Mouse (Mus musculus): ENCODE data around the gene Trpt1. TPM values are rescaled to one million over a fixed set of nuclear protein-coding genes. Genes with fewer than 3 reads are reported as not detected.

Gene Trpt1
- polyA plus RNA-seq, 1 experiment from 2014 or later = 20.7 TPM

DNA sequence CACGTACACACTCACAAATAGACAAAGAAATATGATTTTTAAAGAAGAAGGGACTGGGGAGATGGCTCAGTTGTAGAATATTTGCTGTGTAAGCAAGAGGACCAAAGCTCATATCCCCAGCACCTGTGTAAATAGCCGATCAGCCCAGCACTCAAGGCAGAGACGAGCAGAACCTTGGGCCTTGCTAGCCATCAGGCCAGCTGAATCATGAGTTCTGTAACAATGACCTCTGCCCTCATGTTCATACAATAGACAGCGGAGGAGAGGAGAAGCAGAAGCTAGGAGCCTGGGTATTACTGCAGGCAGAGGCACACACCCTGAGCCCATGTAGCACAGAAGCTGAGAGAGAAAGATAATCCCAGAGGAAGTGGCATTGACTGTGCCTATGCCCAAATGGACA lies 16.5 kb downstream of the Trpt1 start:
- DNase-seq (ENCODE audit: low read depth, low spot score) (no peak), ATAC-seq (no peak)
- no peaks in the 10 kb centered on the region for H3K27me3 ChIP-seq
- in situ Hi-C loops (cut with MboI; ENCODE audit: low pct_unique_long_range_greater_than_20kb) = loop anchor here (25.0 kb wide), 1 partner anchor 525 kb away; no protein-coding TSS in a partner anchor
- ChIA-PET POLR2A (interaction anchor here (0.6 kb wide), 1 partner anchor 36 kb away, joined by 3 read pairs; the partner anchor contains the start of gene Plcb3), CTCF (interaction anchor here (0.7 to 1.7 kb wide), 3 partner anchors 17 to 24 kb away, joined by 3 to 4 read pairs (median 4); partner anchors contain the start of genes Nudt22 and Trpt1)
- no peak for TF ChIP-seq CTCF (IDR thresholded peaks at IDR 0.05)

GRCm38 (mm10) chr19:7013984-7014383 lies 18.1 kb downstream of the Trpt1 start:
- CTCF ChIA-PET = interaction anchor here (0.6 to 1.7 kb wide), 2 partner anchors 18 to 53 kb away, joined by 3 to 4 read pairs; partner anchors contain the start of genes Nudt22 and Trpt1
- no peak for DNase-seq (ENCODE audit: low read depth, low spot score)
- TF ChIP-seq CTCF (IDR thresholded peaks at IDR 0.05) = no peak
- POLR2A ChIA-PET = no interaction called here
- no peak for ATAC-seq
- in situ Hi-C loops (cut with MboI; ENCODE audit: low pct_unique_long_range_greater_than_20kb) = loop anchor here (25.0 kb wide), 1 partner anchor 527 kb away; no protein-coding TSS in a partner anchor
- H3K27me3 ChIP-seq = no peaks in the 10 kb centered on the region

DNA sequence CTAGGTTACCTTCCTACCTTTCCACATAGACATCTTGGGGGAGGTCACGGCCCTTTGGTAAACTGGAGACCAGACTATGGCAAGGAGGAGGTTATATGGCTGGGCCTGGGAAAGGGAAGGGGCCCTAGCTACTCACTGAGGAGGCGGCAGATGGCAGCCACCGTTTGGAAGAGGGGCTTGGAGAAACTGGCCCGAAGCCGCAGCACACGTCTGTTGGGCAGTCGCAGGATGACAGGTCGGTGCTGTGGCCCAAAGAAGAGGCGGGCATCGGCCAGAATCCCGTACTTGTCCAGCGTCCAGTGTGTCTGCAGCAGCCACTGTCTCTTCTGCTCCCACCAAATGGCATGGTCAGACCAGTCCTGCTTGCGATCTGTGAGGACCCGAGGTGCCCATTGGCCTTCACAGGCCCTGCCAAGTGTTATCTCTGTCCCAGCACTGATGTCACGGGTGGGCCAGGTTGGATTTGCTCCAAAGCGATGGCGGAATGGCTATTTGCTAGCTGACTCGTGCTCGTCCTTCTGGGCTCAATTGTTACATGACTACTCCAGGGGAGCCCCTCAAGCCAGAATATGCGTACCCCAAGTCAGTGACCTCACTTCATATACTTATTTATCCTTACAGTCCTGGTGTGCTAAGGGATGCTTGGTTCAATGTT lies 18.7 kb downstream of the Trpt1 start:
- H3K27me3 ChIP-seq = no peaks in the 10 kb centered on the region
- DNase-seq (ENCODE audit: low read depth, low spot score) (no peak), ATAC-seq (no peak)
- POLR2A ChIA-PET = no interaction called here
- TF ChIP-seq CTCF (IDR thresholded peaks at IDR 0.05) = no peak
- CTCF ChIA-PET = interaction anchor here (0.6 kb wide), 1 partner anchor 53 kb away, joined by 3 read pairs; no protein-coding TSS in a partner anchor
- in situ Hi-C loops (cut with MboI; ENCODE audit: low pct_unique_long_range_greater_than_20kb) = loop anchor here (25.0 kb wide), 1 partner anchor 527 kb away; no protein-coding TSS in a partner anchor

DNA sequence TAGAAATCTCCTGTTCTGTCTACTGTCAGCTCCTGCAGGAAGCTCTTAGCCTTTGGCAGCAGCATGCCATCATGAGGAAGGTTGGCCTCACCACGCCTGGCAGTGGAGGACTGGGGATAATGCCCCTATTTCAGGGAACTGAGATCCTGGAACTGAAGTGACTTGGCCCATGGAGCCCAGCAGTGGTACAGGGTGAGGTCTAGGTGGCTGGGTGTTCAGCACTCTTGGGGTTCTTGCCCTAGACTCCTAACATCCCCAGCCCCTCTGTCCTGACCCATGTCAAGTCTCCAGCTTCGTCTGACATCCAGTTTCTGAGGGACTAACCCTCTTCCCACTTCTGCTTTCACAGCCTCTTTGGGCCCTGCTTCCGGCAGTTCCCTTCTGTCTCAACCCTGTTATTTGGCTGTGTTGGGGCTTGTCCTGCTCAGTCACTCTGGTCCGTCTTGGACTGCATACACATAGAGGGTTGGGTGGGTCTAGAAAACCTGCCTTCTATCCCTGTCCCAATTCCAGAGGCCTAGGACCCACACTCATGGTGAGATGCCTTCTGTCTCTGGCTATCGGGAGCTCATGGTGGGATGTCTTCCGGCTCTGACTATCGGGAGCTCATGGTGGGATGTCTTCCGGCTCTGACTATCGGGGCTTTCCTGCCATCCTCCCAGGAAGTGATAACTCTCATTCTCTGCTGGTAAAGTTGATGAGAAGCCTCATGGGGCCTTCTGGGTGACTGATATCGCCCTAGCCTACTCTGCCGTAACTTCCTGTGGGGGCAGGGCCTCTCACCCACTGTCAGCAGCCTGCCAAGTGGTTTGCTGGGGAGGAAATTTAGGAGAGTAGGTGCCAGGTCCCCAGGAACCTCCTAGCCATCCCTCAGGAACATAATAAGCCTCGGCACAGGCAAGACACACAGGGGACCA lies 21.9 kb downstream of the Trpt1 start:
- H3K27me3 ChIP-seq = no peaks in the 10 kb centered on the region
- POLR2A ChIA-PET = no interaction called here
- DNase-seq (ENCODE audit: low read depth, low spot score) (no peak), ATAC-seq (no peak)
- in situ Hi-C loops (cut with MboI; ENCODE audit: low pct_unique_long_range_greater_than_20kb) = loop anchor here (25.0 kb wide), 1 partner anchor 530 kb away; no protein-coding TSS in a partner anchor
- no peak for TF ChIP-seq CTCF (IDR thresholded peaks at IDR 0.05)
- CTCF ChIA-PET = interaction anchor here (1.0 kb wide), 1 partner anchor 38 kb away, joined by 5 read pairs; the partner anchor contains the start of gene Fkbp2

- POLR2A ChIA-PET = no interaction called here
- ATAC-seq (no peak), DNase-seq (ENCODE audit: low read depth, low spot score) (no peak)
- in situ Hi-C loops (cut with MboI; ENCODE audit: low pct_unique_long_range_greater_than_20kb) = loop anchor here (25.0 kb wide), 1 partner anchor 531 kb away; no protein-coding TSS in a partner anchor
- CTCF ChIA-PET = interaction anchor here (1.0 kb wide), 1 partner anchor 39 kb away, joined by 5 read pairs; the partner anchor contains the start of gene Fkbp2
- H3K27me3 ChIP-seq = no peaks in the 10 kb centered on the region
- TF ChIP-seq CTCF (IDR thresholded peaks at IDR 0.05) = no peak
These were observed 22.6 kb downstream of the Trpt1 start for GRCm38 (mm10) chr19:7018546-7018945.

DNA sequence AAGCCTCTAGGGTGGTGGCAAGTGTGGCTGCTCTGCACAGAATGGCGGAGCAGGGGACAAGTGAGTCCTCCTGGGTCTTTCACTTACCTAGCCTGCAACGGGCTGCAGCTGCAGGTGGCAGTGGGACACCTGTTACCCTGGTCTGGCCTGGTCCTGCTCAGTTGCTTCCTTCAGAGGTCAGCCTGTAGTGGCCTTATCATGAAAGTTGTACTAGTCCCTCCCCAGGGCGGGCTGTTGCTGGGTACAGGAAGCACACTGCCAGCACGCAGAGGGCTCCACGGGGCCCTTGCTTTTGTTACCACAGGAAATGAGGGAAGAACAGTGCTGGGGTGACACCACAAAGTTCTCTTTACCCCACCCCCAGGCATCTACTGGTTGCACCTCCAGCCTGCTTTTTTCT lies 23.3 kb downstream of the Trpt1 start, which contains the start of gene Fermt3:
TSS of gene Fermt3 (minus strand) at position 279 of the 400 bp plus-strand sequence.
- ATAC-seq = no peak
- in situ Hi-C loops (cut with MboI; ENCODE audit: low pct_unique_long_range_greater_than_20kb) = loop anchor here (25.0 kb wide), 1 partner anchor 532 kb away; no protein-coding TSS in a partner anchor
- POLR2A ChIA-PET = no interaction called here

GRCm38 (mm10) chr19:7020224-7020641 lies 24.3 kb downstream of the Trpt1 start:
- POLR2A ChIA-PET = interaction anchor here (0.5 to 0.6 kb wide), 2 partner anchors 19 to 46 kb away, joined by 3 read pairs; no protein-coding TSS in a partner anchor
- TF ChIP-seq CTCF (IDR thresholded peaks at IDR 0.05) = no peak
- CTCF ChIA-PET = interaction anchor here (0.8 to 3.2 kb wide), 14 partner anchors 11 to 98 kb away, joined by 3 to 19 read pairs (median 4); partner anchors contain the start of genes Bad, Catsperz, Esrra and Nudt22
- in situ Hi-C loops (cut with MboI; ENCODE audit: low pct_unique_long_range_greater_than_20kb) = loop anchor here (25.0 kb wide), 1 partner anchor 533 kb away; no protein-coding TSS in a partner anchor
- no peak for DNase-seq (ENCODE audit: low read depth, low spot score)
- ATAC-seq = no peak
- H3K27me3 ChIP-seq = no peaks in the 10 kb centered on the region

More for the DNA sequence above, 23.3 kb downstream of the Trpt1 start, which contains the start of gene Fermt3:
- no peaks in the 10 kb centered on the region for H3K27me3 ChIP-seq
- CTCF ChIA-PET = interaction anchor here (1.0 kb wide), 1 partner anchor 39 kb away, joined by 5 read pairs; the partner anchor contains the start of gene Fkbp2
- DNase-seq (ENCODE audit: low read depth, low spot score) = no peak
- TF ChIP-seq CTCF (IDR thresholded peaks at IDR 0.05) = no peak

GRCm38 (mm10) chr19:7029531-7029930 lies 33.6 kb downstream of the Trpt1 start:
- CTCF ChIA-PET = no interaction called here
- POLR2A ChIA-PET = interaction anchor here (1.0 kb wide), 1 partner anchor 31 kb away, joined by 3 read pairs; no protein-coding TSS in a partner anchor

GRCm38 (mm10) chr19:7034006-7034405 lies 38.1 kb downstream of the Trpt1 start:
- CTCF ChIA-PET = interaction anchor here (1.2 to 3.5 kb wide), 3 partner anchors 9 to 18 kb away, joined by 3 to 19 read pairs (median 8); no protein-coding TSS in a partner anchor
- H3K27me3 ChIP-seq = no peaks in the 10 kb centered on the region

More at GRCm38 (mm10) chr19:7029531-7029930, 33.6 kb downstream of the Trpt1 start:
- ATAC-seq (no peak), DNase-seq (ENCODE audit: low read depth, low spot score) (no peak)
- TF ChIP-seq CTCF (IDR thresholded peaks at IDR 0.05) = no peak
- no peaks in the 10 kb centered on the region for H3K27me3 ChIP-seq
- in situ Hi-C loops (cut with MboI; ENCODE audit: low pct_unique_long_range_greater_than_20kb) = no loop called here

More at GRCm38 (mm10) chr19:7034006-7034405, 38.1 kb downstream of the Trpt1 start:
- DNase-seq (ENCODE audit: low read depth, low spot score) = no peak
- POLR2A ChIA-PET = no interaction called here
- no peak for ATAC-seq
- peak; percentile 15 for TF ChIP-seq CTCF (IDR thresholded peaks at IDR 0.05)
- in situ Hi-C loops (cut with MboI; ENCODE audit: low pct_unique_long_range_greater_than_20kb) = no loop called here
